Mouse (Mus musculus) G1E (cell line): Measurements from ENCODE around the gene 4933411K16Rik.

ENCODE experiments used
- CTCF ChIP-seq: IDR thresholded peaks from 2 replicates; pipeline ENCODE4 v1.5.1; 2012; ENCODE audit warnings: low read depth, low read length, inconsistent platforms, mixed read lengths
- GATA1 ChIP-seq: IDR thresholded peaks from 2 replicates; pipeline ENCODE4 v1.6.1; 2012; ENCODE audit warnings: borderline replicate concordance, low read length, inconsistent platforms, mixed read lengths
- POLR2AphosphoS5 ChIP-seq: IDR thresholded peaks from 2 replicates; pipeline ENCODE4 v1.6.1; 2012; ENCODE audit warnings: low read depth, low read length, inconsistent platforms; ENCODE audit not compliant: insufficient replicate concordance
- TAL1 ChIP-seq: conservative IDR thresholded peaks from 2 replicates; pipeline ENCODE4 v1.6.1; 2012; ENCODE audit warnings: low read depth, low read length, inconsistent platforms, mixed read lengths

GRCm38 (mm10) chr19:42031112-42031511 lies 20.9 kb upstream of the 4933411K16Rik start:
- TF ChIP-seq GATA1 = no peak
- no peak for TF ChIP-seq CTCF
- TF ChIP-seq TAL1 = no peak
- TF ChIP-seq POLR2AphosphoS5 = no peak
